Mouse (Mus musculus): ENCODE data around the gene Nfkbid. TPM values are rescaled to one million over a fixed set of nuclear protein-coding genes. Genes with fewer than 3 reads are reported as not detected.

Gene Nfkbid
- polyA plus RNA-seq, 1 experiment = 0.16 TPM

DNA sequence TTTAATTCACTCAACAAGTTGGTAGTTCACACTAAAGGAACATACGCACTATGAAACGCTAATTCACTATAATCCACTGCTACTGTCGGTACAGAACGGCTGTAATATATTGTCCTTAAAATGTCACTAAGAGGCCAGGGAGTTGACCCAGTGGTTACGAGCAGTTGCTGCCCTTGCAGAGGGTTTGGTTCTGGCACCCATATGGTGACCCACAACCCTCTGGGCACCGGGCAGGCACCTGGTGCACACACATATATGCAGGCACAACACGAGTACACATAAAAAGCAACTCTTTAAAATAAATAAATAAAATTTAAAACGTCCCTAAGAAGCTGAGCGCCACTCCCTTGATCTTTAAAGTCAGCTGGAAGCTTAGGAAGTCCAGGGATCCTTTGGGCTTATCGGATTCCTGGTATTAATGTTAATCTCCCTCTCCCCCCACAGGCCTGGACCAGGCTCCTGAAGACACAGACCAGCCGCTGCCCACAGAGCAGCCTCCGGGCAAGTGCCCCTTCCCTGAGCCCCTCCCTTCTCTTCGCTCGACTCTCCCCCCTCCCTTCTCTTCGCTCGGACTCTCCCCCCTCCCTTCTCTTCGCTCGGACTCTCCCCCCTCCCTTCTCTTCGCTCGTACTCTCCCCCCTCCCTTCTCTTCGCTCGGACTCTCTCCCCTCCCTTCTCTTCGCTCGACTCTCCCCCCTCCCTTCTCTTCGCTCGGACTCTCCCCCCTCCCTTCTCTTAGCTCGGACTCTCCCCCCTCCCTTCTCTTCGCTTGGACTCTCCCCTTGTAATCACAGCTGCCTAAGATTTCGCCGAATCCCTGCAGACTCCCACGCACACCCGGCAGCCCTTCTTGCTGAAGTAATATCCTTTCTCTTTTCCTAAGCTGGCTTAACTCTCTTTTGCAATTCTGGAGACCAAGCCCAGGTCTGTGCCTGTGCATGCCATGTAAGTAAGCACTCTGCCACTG lies 56.2 kb downstream of the Nfkbid start:
- no peak for TF ChIP-seq GATA1 (IDR thresholded peaks at IDR 0.05; ENCODE audit: low read length)

Other genes with a start within 250 kb of the Nfkbid start
- 8.3 and 9.2 TPM in 2 replicates for gene Cox7a1, start 237.6 kb upstream of the Nfkbid start, polyA plus RNA-seq (2012)
- 142 and 154 TPM in 2 replicates for gene Capns1, start 222.9 kb upstream of the Nfkbid start, polyA plus RNA-seq (2012)
- 126 and 136 TPM in 2 replicates for gene Polr2i, start 189.8 kb upstream of the Nfkbid start, polyA plus RNA-seq (2012)
- gene Tbcb, start 189.5 kb upstream of the Nfkbid start, polyA plus RNA-seq (2012) = 68.1 and 70.9 TPM in 2 replicates
- gene Ovol3, start 186.0 kb upstream of the Nfkbid start, polyA plus RNA-seq (2012) = 0.15 TPM in 1 of 2 replicates, not detected in the other
- 0.12 and 0.26 TPM in 2 replicates for gene Thap8, start 141.6 kb upstream of the Nfkbid start, polyA plus RNA-seq (2012)
- gene Wdr62, start 141.3 kb upstream of the Nfkbid start, polyA plus RNA-seq (2012) = 40.6 and 75.2 TPM in 2 replicates
- 0.24 TPM in 1 of 2 replicates, not detected in the other for gene Clip3, start 130.0 kb upstream of the Nfkbid start, polyA plus RNA-seq (2012)
- gene Alkbh6, start 113.0 kb upstream of the Nfkbid start, polyA plus RNA-seq (2012) = 59.9 and 74.5 TPM in 2 replicates
- gene Syne4, start 106.9 kb upstream of the Nfkbid start, polyA plus RNA-seq (2012) = 7.1 and 8.8 TPM in 2 replicates
- 0.39 and 0.44 TPM in 2 replicates for gene E130208F15Rik, start 100.0 kb upstream of the Nfkbid start, polyA plus RNA-seq (2012)
- 23.4 and 30.5 TPM in 2 replicates for gene Sdhaf1, start 97.8 kb upstream of the Nfkbid start, polyA plus RNA-seq (2012)
- gene Lrfn3, start 59.0 kb upstream of the Nfkbid start, polyA plus RNA-seq (2012) = not detected in 2 replicates
- 0.25 TPM in 1 of 2 replicates, not detected in the other for gene Tyrobp, start 8.0 kb upstream of the Nfkbid start, polyA plus RNA-seq (2012)
- not detected in 2 replicates for gene Hcst, start 1.9 kb upstream of the Nfkbid start, polyA plus RNA-seq (2012)
- gene Aplp1, start 23.8 kb downstream of the Nfkbid start, polyA plus RNA-seq (2012) = not detected in 2 replicates
- not detected in 2 replicates for gene Kirrel2, start 36.0 kb downstream of the Nfkbid start, polyA plus RNA-seq (2012)
- not detected in 2 replicates for gene Nphs1, start 36.6 kb downstream of the Nfkbid start, polyA plus RNA-seq (2012)
- gene Prodh2, start 71.9 kb downstream of the Nfkbid start, polyA plus RNA-seq (2012) = not detected in 2 replicates
- gene Arhgap33, start 113.3 kb downstream of the Nfkbid start, polyA plus RNA-seq (2012) = 70.2 and 78.5 TPM in 2 replicates
- 17.1 and 19.6 TPM in 2 replicates for gene Hspb6, start 130.4 kb downstream of the Nfkbid start, polyA plus RNA-seq (2012)
- gene Proser3, start 130.6 kb downstream of the Nfkbid start, polyA plus RNA-seq (2012) = 32.5 and 41.8 TPM in 2 replicates
- 145 and 158 TPM in 2 replicates for gene Lin37, start 138.1 kb downstream of the Nfkbid start, polyA plus RNA-seq (2012)
- 85.2 and 111 TPM in 2 replicates for gene U2af1l4, start 141.6 kb downstream of the Nfkbid start, polyA plus RNA-seq (2012)
- gene Gm49396, start 141.6 kb downstream of the Nfkbid start, polyA plus RNA-seq (2012) = 2.4 and 5.3 TPM in 2 replicates
- 49.9 and 57.2 TPM in 2 replicates for gene Psenen, start 141.9 kb downstream of the Nfkbid start, polyA plus RNA-seq (2012)
- 3.7 and 8.3 TPM in 2 replicates for gene Igflr1, start 143.7 kb downstream of the Nfkbid start, polyA plus RNA-seq (2012)
- gene Kmt2b, start 167.0 kb downstream of the Nfkbid start, polyA plus RNA-seq (2012) = 137 and 147 TPM in 2 replicates
- gene Zbtb32, start 177.2 kb downstream of the Nfkbid start, polyA plus RNA-seq (2012) = 0.31 and 0.49 TPM in 2 replicates
- 1.4 and 2.7 TPM in 2 replicates for gene Upk1a, start 191.1 kb downstream of the Nfkbid start, polyA plus RNA-seq (2012)
- gene Cox6b1, start 204.4 kb downstream of the Nfkbid start, polyA plus RNA-seq (2012) = 98.1 and 264 TPM in 2 replicates
- not detected in 2 replicates for gene Etv2, start 214.1 kb downstream of the Nfkbid start, polyA plus RNA-seq (2012)
- gene Rbm42, start 228.6 kb downstream of the Nfkbid start, polyA plus RNA-seq (2012) = 415 and 519 TPM in 2 replicates
- 38.7 and 69.6 TPM in 2 replicates for gene Haus5, start 243.3 kb downstream of the Nfkbid start, polyA plus RNA-seq (2012)
- not detected in 2 replicates for gene Pmis2, start 249.9 kb downstream of the Nfkbid start, polyA plus RNA-seq (2012)

Measured in G1E-ER4 (cell line).